Mouse (Mus musculus): ENCODE measurements around the gene Slc16a11.
A peak's percentile ranks its signal among the peaks of the same experiment; 100 is the strongest.
"Not testable (repeated sequence)": the region's sequence is repeated elsewhere in the genome, so short reads cannot be mapped to it uniquely, and the experiment has no call there.

Slc16a11 gene

GRCm38 (mm10) chr11:70212423-70212822, at the start of gene Slc16a11:
Gene Slc16a11, plus strand, starts transcription at chr11:70212752.
- DNase-seq (ENCODE audit: low spot score in 2 of 2), result no peak

- no peak for DNase-seq (ENCODE audit: low spot score in 2 of 2)
Observed at GRCm38 (mm10) chr11:70165972-70166921, 46.3 kb upstream of the Slc16a11 start.

- DNase-seq (ENCODE audit: low spot score in 2 of 2), result no peak
Observed at GRCm38 (mm10) chr11:70168136-70168535, 44.4 kb upstream of the Slc16a11 start.

- not testable (repeated sequence) for DNase-seq (ENCODE audit: low spot score in 2 of 2)
Observed at GRCm38 (mm10) chr11:70169471-70169870, 43.1 kb upstream of the Slc16a11 start.

- no peak for DNase-seq (ENCODE audit: low spot score in 2 of 2)
Observed at GRCm38 (mm10) chr11:70170291-70170690, 42.3 kb upstream of the Slc16a11 start.

GRCm38 (mm10) chr11:70171181-70171580, 41.4 kb upstream of the Slc16a11 start:
- no peak for DNase-seq (ENCODE audit: low spot score in 2 of 2)

- DNase-seq (ENCODE audit: low spot score in 2 of 2), result peak; percentile 13 to 67
Observed at GRCm38 (mm10) chr11:70171847-70172246, 40.7 kb upstream of the Slc16a11 start.

- DNase-seq (ENCODE audit: low spot score in 2 of 2), result no peak
Observed at GRCm38 (mm10) chr11:70172298-70172697, 40.3 kb upstream of the Slc16a11 start.

GRCm38 (mm10) chr11:70174491-70174890, 38.1 kb upstream of the Slc16a11 start:
- no peak for DNase-seq (ENCODE audit: low spot score in 2 of 2)

GRCm38 (mm10) chr11:70177647-70178046, 34.9 kb upstream of the Slc16a11 start:
- DNase-seq (ENCODE audit: low spot score in 2 of 2), result peak in 1 of 2 experiments; percentile 20

GRCm38 (mm10) chr11:70178311-70178710, 34.2 kb upstream of the Slc16a11 start:
- no peak for DNase-seq (ENCODE audit: low spot score in 2 of 2)

GRCm38 (mm10) chr11:70178756-70179155, 33.8 kb upstream of the Slc16a11 start:
- no peak for DNase-seq (ENCODE audit: low spot score in 2 of 2)

- peak in 1 of 2 experiments; percentile 14 for DNase-seq (ENCODE audit: low spot score in 2 of 2)
Observed at GRCm38 (mm10) chr11:70179401-70179800, 33.2 kb upstream of the Slc16a11 start.

- no peak for DNase-seq (ENCODE audit: low spot score in 2 of 2)
Observed at GRCm38 (mm10) chr11:70180496-70180895, 32.1 kb upstream of the Slc16a11 start.

- no peak for DNase-seq (ENCODE audit: low spot score in 2 of 2)
Observed at GRCm38 (mm10) chr11:70185120-70185519, 27.4 kb upstream of the Slc16a11 start.

GRCm38 (mm10) chr11:70189319-70190134, 23.0 kb upstream of the Slc16a11 start:
- DNase-seq (ENCODE audit: low spot score in 2 of 2), result no peak

- DNase-seq (ENCODE audit: low spot score in 2 of 2), result no peak
Observed at GRCm38 (mm10) chr11:70191188-70191587, 21.4 kb upstream of the Slc16a11 start.

GRCm38 (mm10) chr11:70192157-70192556, 20.4 kb upstream of the Slc16a11 start:
- DNase-seq (ENCODE audit: low spot score in 2 of 2), result no peak

GRCm38 (mm10) chr11:70193354-70194285, 18.9 kb upstream of the Slc16a11 start:
- DNase-seq (ENCODE audit: low spot score in 2 of 2), result no peak

- no peak for DNase-seq (ENCODE audit: low spot score in 2 of 2)
Observed at GRCm38 (mm10) chr11:70198332-70198731, 14.2 kb upstream of the Slc16a11 start.

- no peak for DNase-seq (ENCODE audit: low spot score in 2 of 2)
Observed at GRCm38 (mm10) chr11:70199107-70199506, 13.4 kb upstream of the Slc16a11 start.

All from thymus, postnatal 10 days (tissue).